Mouse (Mus musculus) embryonic facial prominence, embryonic 11.5 days (tissue): Measurements from ENCODE around the gene Mrps26. TPM values are rescaled to one million over a fixed set of nuclear protein-coding genes. Genes with fewer than 3 reads are reported as not detected.

ENCODE experiments used
- ATAC-seq: fragments of 200-750 bp; cut with Nextera tagmentation; replicated peaks from 2 replicates; pipeline ENCODE4 v1.8.0; 2017; ENCODE audit warnings: low read depth; ENCODE audit not compliant: insufficient number of reproducible peaks, low FRiP score, low TSS enrichment
- DNase-seq: peaks from one replicate; pipeline ENCODE4 v3.0.0-alpha.2; 2015; ENCODE audit warnings: low spot score
- H3K27ac ChIP-seq: fragments of 300-500 bp; sonication (generic); replicated peaks from 2 replicates; pipeline ENCODE4 v1.5.1; 2014; ENCODE audit warnings: mild to moderate bottlenecking, low read depth, low read length, control low read depth
- H3K27me3 ChIP-seq: fragments of 300-500 bp; sonication (generic); 2 replicates; pipeline ENCODE4 v1.6.1; 2014; ENCODE audit warnings: mild to moderate bottlenecking, low read length, moderate library complexity, mixed read lengths; ENCODE audit not compliant: control insufficient read depth, insufficient read depth
- H3K36me3 ChIP-seq: fragments of 300-500 bp; sonication (generic); replicated peaks from 2 replicates; pipeline ENCODE4 v1.6.1; 2014; ENCODE audit warnings: low read depth, mild to moderate bottlenecking, low read length, moderate library complexity, mixed read lengths; ENCODE audit not compliant: control insufficient read depth, insufficient read depth
- H3K4me1 ChIP-seq: fragments of 300-500 bp; sonication (generic); 2 replicates; pipeline ENCODE4 v1.6.1; 2014; ENCODE audit warnings: low read length, mixed read lengths; ENCODE audit not compliant: control insufficient read depth, insufficient read depth
- H3K4me2 ChIP-seq: fragments of 300-500 bp; sonication (generic); 2 replicates; pipeline ENCODE4 v1.6.1; 2014; ENCODE audit warnings: low read depth, mild to moderate bottlenecking, control low read depth, low read length, moderate library complexity
- H3K4me3 ChIP-seq: fragments of 300-500 bp; sonication (generic); 2 replicates; pipeline ENCODE4 v1.5.1; 2014; ENCODE audit warnings: low read depth, low read length, control low read depth
- H3K9ac ChIP-seq: fragments of 300-500 bp; sonication (generic); replicated peaks from 2 replicates; pipeline ENCODE4 v1.6.1; 2014; ENCODE audit warnings: mild to moderate bottlenecking, control low read depth, low read length
- H3K9me3 ChIP-seq: fragments of 300-500 bp; sonication (generic); replicated peaks from 2 replicates; pipeline ENCODE4 v1.6.1; 2016; ENCODE audit warnings: mild to moderate bottlenecking, low read length, inconsistent platforms, mixed read lengths; ENCODE audit not compliant: control insufficient read depth
- WGBS: fragments of 180-500 bp; shearing (Covaris S2); extraction: QIAGEN DNeasy Blood & Tissue Kit; methylation state at CpG from one replicate; pipeline ENCODE4 v1.1.7; 2014; 5-methylcytosine and 5-hydroxymethylcytosine counted together
- polyA plus RNA-seq: library from polyadenylated mRNA; unstranded; fragments of >200 nt; fragmentation: Nextera tagmentation; extraction: Ambion mirVana; gene quantifications from 2 replicates; pipeline ENCODE4 v1.2.1, GENCODE M21; 2014

The Mrps26 gene
- polyA plus RNA-seq, 1 experiment from 2014 or later = 77.4 TPM

GRCm38 (mm10) chr2:130532201-130532600 is 31.3 kb upstream of the Mrps26 start:
- no peaks in the 10 kb centered on the region for H3K36me3 ChIP-seq
- 84% methylated on average over 2 of the region's 2 CpGs for WGBS
- DNase-seq = no peak

GRCm38 (mm10) chr2:130535017-130535416 is 28.5 kb upstream of the Mrps26 start:
- ATAC-seq = no peak
- WGBS = 85% methylated on average over 6 of the region's 6 CpGs
- H3K4me3 ChIP-seq = no peak overlapping the region
- no peaks in the 10 kb centered on the region for H3K9me3 ChIP-seq
- no peaks in the 10 kb centered on the region for H3K4me1 ChIP-seq
- H3K27me3 ChIP-seq = no peaks in the 10 kb centered on the region
- H3K9ac ChIP-seq = no peak overlapping the region
- no peak overlapping the region for H3K4me2 ChIP-seq
- H3K27ac ChIP-seq = no peak overlapping the region
- H3K36me3 ChIP-seq = no peaks in the 10 kb centered on the region
- no peak for DNase-seq

More at GRCm38 (mm10) chr2:130532201-130532600, 31.3 kb upstream of the Mrps26 start:
- Histone ChIP-seq H3K27me3 (no peaks in the 10 kb centered on the region), H3K4me3 (no peak overlapping the region), H3K9ac (no peak overlapping the region), H3K27ac (no peak overlapping the region), H3K4me2 (no peak overlapping the region), H3K9me3 (no peaks in the 10 kb centered on the region), H3K4me1 (no peaks in the 10 kb centered on the region)
- ATAC-seq = no peak

GRCm38 (mm10) chr2:130536890-130537289 is 26.7 kb upstream of the Mrps26 start:
- H3K9me3 ChIP-seq = no peaks in the 10 kb centered on the region
- 75% methylated on average over 3 of the region's 3 CpGs for WGBS
- no peaks in the 10 kb centered on the region; the same call in 1 of the 2 replicates for H3K36me3 ChIP-seq
- H3K27ac ChIP-seq = no peak overlapping the region
- DNase-seq = no peak
- no peak overlapping the region for H3K4me3 ChIP-seq
- no peak overlapping the region for H3K9ac ChIP-seq
- H3K4me2 ChIP-seq = no peak overlapping the region
- ATAC-seq = no peak
- H3K4me1 ChIP-seq = no peaks in the 10 kb centered on the region
- H3K27me3 ChIP-seq = no peaks in the 10 kb centered on the region

- H3K4me2 ChIP-seq = no peak overlapping the region
- no peak for ATAC-seq
Observed at GRCm38 (mm10) chr2:130538876-130539546, 24.5 kb upstream of the Mrps26 start.

GRCm38 (mm10) chr2:130540266-130540665 is 23.3 kb upstream of the Mrps26 start:
- ATAC-seq = no peak
- Histone ChIP-seq H3K27ac (no peak overlapping the region), H3K9me3 (no peaks in the 10 kb centered on the region), H3K9ac (no peak overlapping the region), H3K4me2 (no peak overlapping the region), H3K27me3 (no peaks in the 10 kb centered on the region), H3K4me3 (no peak overlapping the region), H3K4me1 (no peaks in the 10 kb centered on the region), H3K36me3 (no peaks in the 10 kb centered on the region; the same call in 1 of the 2 replicates)
- DNase-seq = no peak
- 90% methylated on average over 9 of the region's 9 CpGs for WGBS

More at GRCm38 (mm10) chr2:130538876-130539546, 24.5 kb upstream of the Mrps26 start:
- 87% methylated on average over 8 of the region's 8 CpGs for WGBS
- H3K27ac ChIP-seq = no peak overlapping the region
- H3K4me3 ChIP-seq = no peak overlapping the region
- no peaks in the 10 kb centered on the region; the same call in 1 of the 2 replicates for H3K36me3 ChIP-seq
- no peaks in the 10 kb centered on the region for H3K9me3 ChIP-seq
- H3K4me1 ChIP-seq = no peaks in the 10 kb centered on the region
- H3K9ac ChIP-seq = no peak overlapping the region
- no peak for DNase-seq
- H3K27me3 ChIP-seq = no peaks in the 10 kb centered on the region

- Histone ChIP-seq H3K4me2 (no peak overlapping the region), H3K9ac (no peak overlapping the region), H3K4me1 (no peaks in the 10 kb centered on the region), H3K27me3 (no peaks in the 10 kb centered on the region), H3K9me3 (no peaks in the 10 kb centered on the region), H3K4me3 (no peak overlapping the region), H3K36me3 (peaks cover 3% of the 10 kb centered on the region), H3K27ac (no peak overlapping the region)
- WGBS = 88% methylated on average over 8 of the region's 8 CpGs
- DNase-seq (no peak), ATAC-seq (no peak)
Observed at GRCm38 (mm10) chr2:130546957-130547356, 16.6 kb upstream of the Mrps26 start.

GRCm38 (mm10) chr2:130554841-130555240 is 8.7 kb upstream of the Mrps26 start:
- ATAC-seq = no peak
- Histone ChIP-seq H3K27me3 (no peaks in the 10 kb centered on the region), H3K27ac (no peak overlapping the region), H3K9me3 (no peaks in the 10 kb centered on the region), H3K9ac (no peak overlapping the region), H3K4me1 (no peaks in the 10 kb centered on the region), H3K4me2 (no peak overlapping the region), H3K4me3 (no peak overlapping the region), H3K36me3 (no peaks in the 10 kb centered on the region)
- WGBS = 89% methylated on average over 7 of the region's 7 CpGs
- DNase-seq = no peak

GRCm38 (mm10) chr2:130556292-130556691 is 7.2 kb upstream of the Mrps26 start:
- H3K9me3 ChIP-seq = no peaks in the 10 kb centered on the region
- H3K9ac ChIP-seq = no peak overlapping the region
- no peak overlapping the region for H3K27ac ChIP-seq
- H3K27me3 ChIP-seq = no peaks in the 10 kb centered on the region
- ATAC-seq (no peak), DNase-seq (no peak)
- no peak overlapping the region for H3K4me2 ChIP-seq
- WGBS = 87% methylated on average over 1 of the region's 1 CpGs
- no peaks in the 10 kb centered on the region for H3K36me3 ChIP-seq
- H3K4me1 ChIP-seq = no peaks in the 10 kb centered on the region
- no peak overlapping the region for H3K4me3 ChIP-seq
